Mouse (Mus musculus): ENCODE measurements at regions not wholly inside any gene's neighbourhood (a gene's known extent, or its start where the extent isn't known, plus 50 kb on each side); places are given as distances from the start of the nearest gene placed in this dataset.

GRCm38 (mm10) chr1:73188796-73189195, 173.1 kb upstream of the Tnp1 start:
- DNase-seq, result peak; percentile 98

GRCm38 (mm10) chr1:73184477-73184876, 168.8 kb upstream of the Tnp1 start:
- peak; percentile 76 for DNase-seq

GRCm38 (mm10) chr1:73178810-73179209, 163.1 kb upstream of the Tnp1 start:
- DNase-seq, result peak; percentile 33

GRCm38 (mm10) chr1:73177076-73177475, 161.4 kb upstream of the Tnp1 start:
- DNase-seq, result peak; percentile 86

- DNase-seq, result no peak
Observed at GRCm38 (mm10) chr1:73170668-73171008, 154.9 kb upstream of the Tnp1 start.

GRCm38 (mm10) chr1:73169929-73170667, 154.4 kb upstream of the Tnp1 start:
- no peak for DNase-seq

- DNase-seq, result peak; percentile 34
Observed at GRCm38 (mm10) chr1:73169077-73169869, 153.6 kb upstream of the Tnp1 start.

- no peak for DNase-seq
Observed at GRCm38 (mm10) chr1:73160199-73160598, 144.5 kb upstream of the Tnp1 start.

- no peak for DNase-seq
Observed at GRCm38 (mm10) chr1:73159405-73159976, 143.8 kb upstream of the Tnp1 start.

GRCm38 (mm10) chr1:73153438-73154097, 137.9 kb upstream of the Tnp1 start:
- peak; percentile 95 for DNase-seq

- DNase-seq, result no peak
Observed at GRCm38 (mm10) chr1:73149926-73150325, 134.2 kb upstream of the Tnp1 start.

GRCm38 (mm10) chr1:73142845-73143244, 127.1 kb upstream of the Tnp1 start:
- DNase-seq, result no peak

- DNase-seq, result peak; percentile 87
Observed at GRCm38 (mm10) chr1:73140557-73141345, 125.0 kb upstream of the Tnp1 start.

- DNase-seq, result no peak
Observed at GRCm38 (mm10) chr1:73130215-73130861, 114.6 kb upstream of the Tnp1 start.

GRCm38 (mm10) chr1:73123012-73123411, 107.3 kb upstream of the Tnp1 start:
- DNase-seq, result no peak

GRCm38 (mm10) chr1:73118661-73119060, 103.0 kb upstream of the Tnp1 start:
- DNase-seq, result peak; percentile 89

GRCm38 (mm10) chr1:73116526-73116925, 100.8 kb upstream of the Tnp1 start:
- peak; percentile 74 for DNase-seq

- no peak for DNase-seq
Observed at GRCm38 (mm10) chr1:73115854-73116253, 100.1 kb upstream of the Tnp1 start.

GRCm38 (mm10) chr1:73113137-73113536, 97.4 kb upstream of the Tnp1 start:
- peak; percentile 94 for DNase-seq

- peak; percentile 89 for DNase-seq
Observed at GRCm38 (mm10) chr1:73112711-73113110, 97.0 kb upstream of the Tnp1 start.

GRCm38 (mm10) chr1:73111911-73112310, 96.2 kb upstream of the Tnp1 start:
- DNase-seq, result peak; percentile 96
